Mouse (Mus musculus) cortical plate, adult 2 months (tissue): Measurements from ENCODE around the gene Snu13.

Experiments
- CTCF ChIP-seq: fragments of 200-500 bp; IDR thresholded peaks from 2 replicates; pipeline ENCODE4 v1.5.1; 2011; ENCODE audit warnings: mild to moderate bottlenecking, control low read depth, low read length; ENCODE audit not compliant: insufficient read depth; ENCODE audit errors: extremely low read depth
- POLR2A ChIP-seq: fragments of 200-500 bp; IDR thresholded peaks from 2 replicates; pipeline ENCODE4 v1.6.1; 2011; ENCODE audit warnings: mild to moderate bottlenecking, low read length, control low read depth; ENCODE audit not compliant: insufficient read depth; ENCODE audit errors: extremely low read depth

DNA sequence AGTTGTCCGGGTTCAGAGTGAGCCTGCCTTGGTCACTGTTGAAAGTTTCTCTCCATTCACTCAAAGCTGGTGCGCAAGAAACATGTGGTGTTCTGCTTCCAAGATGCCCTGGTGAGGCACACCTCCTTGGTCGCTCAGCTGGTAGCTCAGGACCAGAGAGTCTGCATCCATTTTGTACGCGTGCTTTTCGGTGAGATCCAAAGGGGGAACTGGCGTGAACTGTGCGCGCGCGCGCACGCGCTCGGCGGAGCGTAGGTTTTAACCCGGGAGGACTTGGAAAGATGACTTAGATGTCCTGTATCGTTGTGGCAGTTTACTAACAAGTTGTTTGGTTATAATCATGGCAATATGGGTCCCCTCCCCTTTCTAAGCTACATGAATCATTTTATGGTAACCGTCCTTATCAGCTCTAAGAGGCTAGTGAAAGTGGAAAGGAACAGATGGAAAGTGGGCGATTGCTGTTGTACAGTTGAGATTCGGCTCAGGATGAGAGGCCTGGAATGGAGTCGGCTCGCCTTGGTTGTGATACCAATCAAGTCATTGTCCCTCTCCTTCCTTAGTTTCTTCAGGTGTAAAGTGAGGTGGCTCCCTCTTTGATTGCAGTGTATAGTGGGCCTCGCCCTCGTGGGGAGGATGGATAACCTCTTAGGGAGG, 24.5 kb upstream of the Snu13 start:
- TF ChIP-seq POLR2A (no peak), CTCF (no peak)
